Mouse (Mus musculus): ENCODE data around the gene Bmp8a. TPM values are rescaled to one million over a fixed set of nuclear protein-coding genes. Genes with fewer than 3 reads are reported as not detected.

The Bmp8a gene
- polyA plus RNA-seq, 1 experiment, result not detected

DNA sequence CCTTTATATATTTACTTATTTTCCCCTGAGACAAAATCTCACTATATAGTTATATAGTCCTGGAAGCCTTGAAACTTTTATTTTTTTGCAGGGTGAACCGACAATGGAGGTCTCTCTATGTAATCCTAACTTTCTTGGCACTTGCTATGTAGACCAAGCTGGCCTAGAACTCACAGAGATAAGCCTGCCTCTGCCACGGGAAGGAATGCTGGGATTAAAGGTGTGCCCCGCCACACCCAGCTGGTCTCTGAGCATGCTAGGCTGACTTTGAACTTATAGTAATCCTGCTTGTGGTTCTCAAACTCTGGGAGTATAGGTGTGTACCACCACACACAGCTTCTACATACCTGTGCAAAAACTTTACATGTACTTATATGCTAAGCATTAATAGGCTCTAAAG lies 62.9 kb downstream of the Bmp8a start:
- Histone ChIP-seq H3K4me1 (ENCODE audit: control insufficient read depth, insufficient read depth, low read length) (peaks cover 3% of the 10 kb centered on the region), H3K4me3 (ENCODE audit: insufficient read depth, low read length) (no peak overlapping the region), H3K27ac (ENCODE audit: insufficient read depth, low read depth, low read length) (no peak overlapping the region)
- TF ChIP-seq POLR2A (IDR thresholded peaks at IDR 0.05; ENCODE audit: borderline replicate concordance, low read depth, low read length) (no peak), CTCF (IDR thresholded peaks at IDR 0.05; ENCODE audit: low read depth, low read length) (no peak)

DNA sequence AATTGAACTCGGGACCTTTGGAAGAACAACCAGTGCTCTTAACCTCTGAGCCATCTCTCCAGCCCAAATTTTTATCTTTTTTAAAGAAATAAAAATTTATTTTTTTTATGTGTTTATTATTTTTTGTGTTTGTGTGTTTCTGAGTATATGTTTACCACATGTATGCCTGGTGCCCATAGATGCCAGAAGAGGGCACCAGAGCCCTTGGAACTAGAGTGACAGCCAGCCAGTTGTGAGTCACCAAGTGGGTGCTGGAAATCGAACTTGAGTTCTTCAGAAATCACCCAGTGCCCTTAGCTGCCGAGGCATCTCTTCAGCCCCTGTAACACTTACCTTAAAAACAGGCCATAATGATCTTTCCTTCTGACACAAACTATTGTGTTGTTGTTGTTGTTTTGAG lies 72.0 kb downstream of the Bmp8a start:
- no peak overlapping the region for H3K27ac ChIP-seq (ENCODE audit: insufficient read depth, low read depth, low read length)
- TF ChIP-seq CTCF (IDR thresholded peaks at IDR 0.05; ENCODE audit: low read depth, low read length), result no peak
- TF ChIP-seq POLR2A (IDR thresholded peaks at IDR 0.05; ENCODE audit: borderline replicate concordance, low read depth, low read length), result no peak
- H3K4me1 ChIP-seq (ENCODE audit: control insufficient read depth, insufficient read depth, low read length), result peaks cover 6% of the 10 kb centered on the region
- no peak overlapping the region for H3K4me3 ChIP-seq (ENCODE audit: insufficient read depth, low read length)

Other genes starting within 250 kb of the Bmp8a start
- not detected in 2 replicates for gene Bmp8b, start 238.1 kb downstream of the Bmp8a start, polyA plus RNA-seq (2012; ENCODE audit: insufficient read depth, insufficient read length, missing spikeins)
- not detected in 2 replicates for gene Oxct2b, start 227.0 kb downstream of the Bmp8a start, polyA plus RNA-seq (2012; ENCODE audit: insufficient read depth, insufficient read length, missing spikeins)
- gene Ppie, start 203.3 kb downstream of the Bmp8a start, polyA plus RNA-seq (2012; ENCODE audit: insufficient read depth, insufficient read length, missing spikeins), result 20.5 and 20.7 TPM in 2 replicates
- gene Hpcal4, start 160.0 kb downstream of the Bmp8a start, polyA plus RNA-seq (2012; ENCODE audit: insufficient read depth, insufficient read length, missing spikeins), result not detected in 2 replicates
- gene Nt5c1a, start 141.7 kb downstream of the Bmp8a start, polyA plus RNA-seq (2012; ENCODE audit: insufficient read depth, insufficient read length, missing spikeins), result not detected in 2 replicates
- not detected in 2 replicates for gene Heyl, start 109.7 kb downstream of the Bmp8a start, polyA plus RNA-seq (2012; ENCODE audit: insufficient read depth, insufficient read length, missing spikeins)
- gene Pabpc4, start 80.9 kb downstream of the Bmp8a start, polyA plus RNA-seq (2012; ENCODE audit: insufficient read depth, insufficient read length, missing spikeins), result 16.7 and 18.3 TPM in 2 replicates
- gene Oxct2a, start 19.6 kb downstream of the Bmp8a start, polyA plus RNA-seq (2012; ENCODE audit: insufficient read depth, insufficient read length, missing spikeins), result not detected in 2 replicates